Mouse (Mus musculus) thymus, postnatal 10 days (tissue): ENCODE results near the gene Dpp7.

Experiments
- DNase-seq, 2 experiments: peaks; one replicate each; pipeline ENCODE4 v3.0.0; 2021; ENCODE audit warnings: low spot score in 2 of 2

Gene Dpp7

GRCm38 (mm10) chr2:25369996-25370395, 13.8 kb upstream of the Dpp7 start:
- DNase-seq = no peak

GRCm38 (mm10) chr2:25365091-25365761, 9.1 kb upstream of the Dpp7 start, which contains the start of gene Uap1l1:
Gene Uap1l1 (minus strand): TSS chr2:25365682.
- peak; percentile 23 to 42 for DNase-seq

- DNase-seq = no peak
Measured at GRCm38 (mm10) chr2:25364761-25365090, 8.6 kb upstream of the Dpp7 start.

GRCm38 (mm10) chr2:25364313-25364712, 8.2 kb upstream of the Dpp7 start:
- no peak for DNase-seq

GRCm38 (mm10) chr2:25363478-25364178, 7.5 kb upstream of the Dpp7 start:
- no peak for DNase-seq

- DNase-seq = no peak
Measured at GRCm38 (mm10) chr2:25359848-25360247, 3.7 kb upstream of the Dpp7 start.

GRCm38 (mm10) chr2:25355419-25356066, 616 bp downstream of the Dpp7 start:
- DNase-seq = no peak

- no peak for DNase-seq
Measured at GRCm38 (mm10) chr2:25354211-25354610, 1.9 kb downstream of the Dpp7 start.

- DNase-seq = no peak
Measured at GRCm38 (mm10) chr2:25350701-25351100, 5.5 kb downstream of the Dpp7 start.

- no peak for DNase-seq
Measured at GRCm38 (mm10) chr2:25349499-25349898, 6.7 kb downstream of the Dpp7 start.

- no peak for DNase-seq
Measured at GRCm38 (mm10) chr2:25348162-25348561, 8.0 kb downstream of the Dpp7 start.

- DNase-seq = no peak
Measured at GRCm38 (mm10) chr2:25338303-25338702, 17.9 kb downstream of the Dpp7 start.

GRCm38 (mm10) chr2:25333569-25333968, 22.6 kb downstream of the Dpp7 start:
- DNase-seq = no peak

GRCm38 (mm10) chr2:25332286-25333160, 23.6 kb downstream of the Dpp7 start, which contains the start of gene Man1b1:
Gene Man1b1 (plus strand): TSS chr2:25332338.
- DNase-seq = peak; percentile 99

- no peak for DNase-seq
Measured at GRCm38 (mm10) chr2:25331470-25331869, 24.7 kb downstream of the Dpp7 start.

GRCm38 (mm10) chr2:25328440-25328839, 27.7 kb downstream of the Dpp7 start:
- peak in 1 of 2 experiments; percentile 22 for DNase-seq

- DNase-seq = no peak
Measured at GRCm38 (mm10) chr2:25326036-25326435, 30.1 kb downstream of the Dpp7 start.

- no peak for DNase-seq
Measured at GRCm38 (mm10) chr2:25320084-25320483, 36.1 kb downstream of the Dpp7 start.

GRCm38 (mm10) chr2:25318971-25319773, 37.0 kb downstream of the Dpp7 start, which contains the start of gene Grin1:
Gene Grin1 (minus strand): TSS chr2:25319187.
- DNase-seq = peak; percentile 32 to 78

- no peak for DNase-seq
Measured at GRCm38 (mm10) chr2:25318119-25318966, 37.8 kb downstream of the Dpp7 start.
